Mouse (Mus musculus): ENCODE data around the gene Slc39a1. TPM values are rescaled to one million over a fixed set of nuclear protein-coding genes. Genes with fewer than 3 reads are reported as not detected.
A peak's percentile ranks its signal among the peaks of the same experiment; 100 is the strongest.

Slc39a1 gene
- 57.0 and 60.9 TPM in 2 replicates for polyA plus RNA-seq (2015; fragmentation: Nextera tagmentation; extraction: Ambion mirVana)

GRCm38 (mm10) chr3:90247960-90248745 is at the start of gene Slc39a1:
Slc39a1 (plus strand) TSS chr3:90248172.
- peak; percentile 96 for ATAC-seq
- H3K4me3 ChIP-seq (replicated peaks), result peak within 1 kb of the TSS; percentile 70
- peaks cover 26% of the 10 kb centered on the region for H3K4me1 ChIP-seq (replicated peaks)
- H3K9ac ChIP-seq (replicated peaks), result peak within 1 kb of the TSS; percentile 84
- H3K27ac ChIP-seq, result peak within 1 kb of the TSS; percentile 89
- under 1% methylated on average over 44 of the region's 44 CpGs for WGBS
- H3K4me2 ChIP-seq (replicated peaks), result peak within 1 kb of the TSS; percentile 86
- H3K9me3 ChIP-seq, result no peaks in the 10 kb centered on the region
- H3K27me3 ChIP-seq, result no peaks in the 10 kb centered on the region
- H3K36me3 ChIP-seq, result peaks cover 14% of the 10 kb centered on the region

DNA sequence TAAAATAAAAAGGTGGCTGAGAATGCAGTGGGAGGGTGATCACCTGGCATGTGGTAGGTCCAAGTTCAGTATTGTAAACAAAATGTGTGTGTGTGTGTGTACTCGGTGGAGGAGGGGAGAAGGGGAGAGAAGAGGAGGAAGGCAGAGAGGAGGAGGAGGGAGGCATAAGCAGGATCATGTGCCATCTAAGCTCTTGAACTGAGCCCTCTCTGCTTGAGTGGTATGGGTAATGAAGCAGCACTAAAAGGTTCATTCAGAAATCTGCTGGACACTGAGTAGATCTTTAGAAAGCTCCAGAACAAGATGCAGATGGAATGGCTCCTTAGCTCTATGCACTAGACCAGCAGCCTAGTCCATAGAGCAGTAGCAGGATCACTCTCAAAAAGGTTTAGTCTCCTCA is 45.1 kb upstream of the Slc39a1 start:
- Histone ChIP-seq H3K4me2 (replicated peaks) (no peak overlapping the region), H3K4me1 (replicated peaks) (no peaks in the 10 kb centered on the region), H3K9ac (replicated peaks) (no peak overlapping the region), H3K27ac (no peak overlapping the region), H3K4me3 (replicated peaks) (no peak overlapping the region), H3K36me3 (peaks cover 17% of the 10 kb centered on the region), H3K27me3 (no peaks in the 10 kb centered on the region), H3K9me3 (no peaks in the 10 kb centered on the region; the same call in 1 of the 2 replicates)
- WGBS, result 69% methylated on average over 1 of the region's 1 CpGs
- no peak for ATAC-seq

- Histone ChIP-seq H3K4me1 (replicated peaks) (no peaks in the 10 kb centered on the region), H3K9me3 (no peaks in the 10 kb centered on the region; the same call in 1 of the 2 replicates), H3K27ac (no peak overlapping the region), H3K36me3 (peaks cover 24% of the 10 kb centered on the region), H3K4me2 (replicated peaks) (no peak overlapping the region), H3K9ac (replicated peaks) (no peak overlapping the region), H3K27me3 (no peaks in the 10 kb centered on the region), H3K4me3 (replicated peaks) (no peak overlapping the region)
- ATAC-seq, result no peak
- WGBS, result 83% methylated on average over 5 of the region's 5 CpGs
Observed at GRCm38 (mm10) chr3:90203619-90204018, 44.4 kb upstream of the Slc39a1 start.

- Histone ChIP-seq H3K4me1 (replicated peaks) (no peaks in the 10 kb centered on the region), H3K27ac (no peak overlapping the region), H3K27me3 (no peaks in the 10 kb centered on the region), H3K4me3 (replicated peaks) (no peak overlapping the region), H3K36me3 (peaks cover 32% of the 10 kb centered on the region), H3K9ac (replicated peaks) (no peak overlapping the region), H3K4me2 (replicated peaks) (no peak overlapping the region), H3K9me3 (no peaks in the 10 kb centered on the region; the same call in 1 of the 2 replicates)
- 96% methylated on average over 2 of the region's 2 CpGs for WGBS
- no peak for ATAC-seq
Observed at GRCm38 (mm10) chr3:90204582-90204981, 43.4 kb upstream of the Slc39a1 start.

- WGBS, result 89% methylated on average over 2 of the region's 2 CpGs
- H3K4me1 ChIP-seq (replicated peaks), result peaks cover 25% of the 10 kb centered on the region
- H3K4me2 ChIP-seq (replicated peaks), result no peak overlapping the region
- H3K9ac ChIP-seq (replicated peaks), result 0 out of 2 replicates have a peak overlapping the region, but pooled peaks have one; percentile 19
- no peaks in the 10 kb centered on the region for H3K27me3 ChIP-seq
- H3K4me3 ChIP-seq (replicated peaks), result no peak overlapping the region
- H3K27ac ChIP-seq, result no peak overlapping the region
- ATAC-seq, result no peak
- H3K9me3 ChIP-seq, result no peaks in the 10 kb centered on the region
- H3K36me3 ChIP-seq, result peaks cover 58% of the 10 kb centered on the region
Observed at GRCm38 (mm10) chr3:90208662-90209061, 39.3 kb upstream of the Slc39a1 start.

- no peak overlapping the region for H3K27ac ChIP-seq
- H3K36me3 ChIP-seq, result peaks cover 58% of the 10 kb centered on the region
- no peaks in the 10 kb centered on the region for H3K27me3 ChIP-seq
- no peak overlapping the region for H3K4me2 ChIP-seq (replicated peaks)
- no peak overlapping the region for H3K4me3 ChIP-seq (replicated peaks)
- ATAC-seq, result no peak
- WGBS, result 92% methylated on average over 5 of the region's 5 CpGs
- peaks cover 33% of the 10 kb centered on the region for H3K4me1 ChIP-seq (replicated peaks)
- no peak overlapping the region for H3K9ac ChIP-seq (replicated peaks)
- H3K9me3 ChIP-seq, result no peaks in the 10 kb centered on the region
Observed at GRCm38 (mm10) chr3:90209908-90210566, 37.9 kb upstream of the Slc39a1 start.

DNA sequence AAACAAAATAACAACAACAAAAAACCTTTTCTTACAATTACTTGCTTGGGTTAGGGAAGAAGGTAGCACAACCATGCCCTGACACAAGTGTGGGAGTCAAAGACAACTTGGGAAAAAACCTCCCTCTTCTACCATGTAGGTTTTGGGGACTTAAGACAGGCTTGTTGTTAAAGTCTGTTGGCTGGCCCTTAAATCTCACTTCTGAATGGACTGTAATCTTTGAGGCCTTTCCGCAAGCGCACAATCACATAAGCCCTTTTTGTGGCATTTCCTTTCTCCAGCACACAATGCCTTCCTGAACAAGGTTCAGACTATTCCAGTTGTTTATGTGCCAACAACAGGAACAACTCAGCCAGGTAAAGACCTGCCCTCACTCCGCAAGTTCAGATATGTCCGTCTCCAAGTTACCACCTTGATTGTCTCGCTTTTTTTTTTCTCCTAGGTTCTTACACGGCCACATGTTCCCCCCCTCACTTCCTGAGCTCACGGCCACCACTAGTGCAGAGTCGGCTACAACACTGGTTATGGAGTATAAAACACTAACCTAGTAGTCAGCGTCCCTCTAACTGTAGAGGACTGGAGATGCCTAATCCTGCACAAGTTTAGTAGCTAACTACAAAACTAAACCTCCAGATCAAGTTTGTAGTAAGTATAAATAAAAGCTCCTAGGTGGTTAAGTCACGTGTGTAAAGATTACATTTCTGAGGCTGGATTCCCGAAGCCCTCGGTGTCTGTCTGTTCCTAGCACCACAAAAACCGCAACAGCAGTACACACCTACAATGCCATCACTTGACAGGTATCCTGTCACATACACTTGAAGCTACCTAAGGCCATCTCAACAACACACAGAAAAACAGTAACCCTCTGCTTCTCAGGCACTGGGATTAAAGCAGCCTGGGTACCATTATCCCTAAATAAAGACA is 36.2 kb upstream of the Slc39a1 start:
- Histone ChIP-seq H3K27ac (no peak overlapping the region), H3K36me3 (peaks cover 51% of the 10 kb centered on the region), H3K27me3 (no peaks in the 10 kb centered on the region), H3K9ac (replicated peaks) (peak overlapping the region; percentile 88), H3K4me1 (replicated peaks) (peaks cover 33% of the 10 kb centered on the region), H3K4me2 (replicated peaks) (peak overlapping the region; percentile 89), H3K4me3 (replicated peaks) (peak overlapping the region; percentile 84), H3K9me3 (no peaks in the 10 kb centered on the region)
- no peak for ATAC-seq
- WGBS, result 89% methylated on average over 13 of the region's 13 CpGs

- ATAC-seq, result no peak
- peaks cover 43% of the 10 kb centered on the region for H3K36me3 ChIP-seq
- 18% methylated on average over 5 of the region's 5 CpGs for WGBS
- peaks cover 33% of the 10 kb centered on the region for H3K4me1 ChIP-seq (replicated peaks)
- H3K27me3 ChIP-seq, result no peaks in the 10 kb centered on the region
- peak overlapping the region; percentile 89 for H3K4me2 ChIP-seq (replicated peaks)
- H3K9ac ChIP-seq (replicated peaks), result peak overlapping the region; percentile 88
- no peaks in the 10 kb centered on the region for H3K9me3 ChIP-seq
- no peak overlapping the region; the same call in none of the 2 replicates for H3K27ac ChIP-seq
- peak overlapping the region; percentile 84 for H3K4me3 ChIP-seq (replicated peaks)
Observed at GRCm38 (mm10) chr3:90212723-90213122, 35.2 kb upstream of the Slc39a1 start.

DNA sequence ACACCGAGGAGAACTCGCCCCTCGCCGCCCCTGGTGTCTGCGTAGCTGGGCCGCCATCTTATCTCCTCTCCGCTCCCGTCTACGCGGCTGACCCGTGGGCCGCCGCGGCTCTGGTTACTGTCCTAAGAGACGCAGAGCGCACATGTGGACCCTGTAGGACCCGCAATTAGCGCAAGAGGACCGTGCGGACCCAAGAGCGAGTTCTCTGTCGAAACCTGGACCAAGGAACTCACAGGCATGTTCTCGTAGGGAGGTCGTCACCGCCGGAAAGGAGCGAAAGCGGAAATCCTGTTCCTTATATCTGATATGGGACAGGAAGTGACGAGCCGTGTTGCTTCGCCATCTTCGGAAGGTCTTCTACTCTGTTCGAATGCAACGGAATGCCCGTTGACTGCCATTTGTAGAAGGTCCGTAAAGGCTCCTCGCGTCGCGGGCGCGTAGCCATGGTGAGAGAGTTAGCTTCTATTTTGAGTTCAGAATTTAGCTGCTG is 34.5 kb upstream of the Slc39a1 start, which contains the start of the genes Rps27 and Rab13:
Gene Rps27 (minus strand): TSS at position 275 of the 490 bp plus-strand sequence.
Gene Rab13 (plus strand): TSS at position 319 of the 490 bp plus-strand sequence.
- H3K36me3 ChIP-seq, result peaks cover 36% of the 10 kb centered on the region
- under 1% methylated on average over 42 of the region's 42 CpGs for WGBS
- peaks cover 33% of the 10 kb centered on the region for H3K4me1 ChIP-seq (replicated peaks)
- peak; percentile 97 for ATAC-seq
- H3K27me3 ChIP-seq, result no peaks in the 10 kb centered on the region
- peak within 1 kb of the TSS; percentile 88 for H3K9ac ChIP-seq (replicated peaks)
- H3K4me3 ChIP-seq (replicated peaks), result peak within 1 kb of the TSS; percentile 84
- H3K4me2 ChIP-seq (replicated peaks), result peak within 1 kb of the TSS; percentile 89
- no peaks in the 10 kb centered on the region for H3K9me3 ChIP-seq
- H3K27ac ChIP-seq, result peak within 1 kb of the TSS; percentile 87

DNA sequence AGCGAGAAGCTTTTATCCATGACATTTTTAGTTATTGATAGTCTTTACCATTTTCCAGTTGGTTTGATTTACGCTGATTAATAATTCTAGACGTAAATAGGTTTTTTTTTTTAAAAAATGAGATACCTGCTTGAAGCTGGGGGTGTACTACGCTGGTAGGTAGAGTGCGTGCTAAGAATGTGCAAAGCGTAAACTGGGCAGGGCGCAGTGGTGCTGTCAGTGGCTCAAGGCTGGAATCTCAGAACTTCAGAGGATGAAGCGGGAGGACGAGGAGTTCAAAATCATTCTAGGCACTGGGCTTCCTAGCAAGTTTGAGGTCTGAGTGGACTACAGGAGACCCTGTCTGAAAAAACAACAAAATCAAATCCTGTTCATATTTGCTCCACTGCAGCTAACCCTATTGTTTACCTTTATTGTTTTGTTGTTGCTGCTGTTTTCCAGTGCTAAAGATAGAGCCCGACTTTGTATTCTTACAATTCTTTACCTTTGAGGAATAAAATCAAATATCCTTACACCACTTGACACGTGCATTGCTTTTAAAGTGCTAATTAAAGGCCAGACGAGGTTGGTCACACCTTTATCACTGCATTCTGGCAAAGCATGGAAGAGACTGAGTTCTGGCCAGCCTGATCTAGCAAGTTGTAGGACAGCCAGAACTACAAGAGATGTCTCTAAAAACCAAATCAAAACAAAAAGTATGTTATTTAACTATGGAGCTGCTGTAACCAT is 33.9 kb upstream of the Slc39a1 start:
- 11% methylated on average over 12 of the region's 12 CpGs for WGBS
- peak overlapping the region; percentile 55 for H3K27ac ChIP-seq
- H3K9me3 ChIP-seq, result no peaks in the 10 kb centered on the region

More for the DNA sequence above, 33.9 kb upstream of the Slc39a1 start:
- Histone ChIP-seq H3K36me3 (peaks cover 29% of the 10 kb centered on the region), H3K4me2 (replicated peaks) (peak overlapping the region; percentile 89), H3K4me1 (replicated peaks) (peaks cover 33% of the 10 kb centered on the region), H3K4me3 (replicated peaks) (peak overlapping the region; percentile 84), H3K9ac (replicated peaks) (peak overlapping the region; percentile 88), H3K27me3 (no peaks in the 10 kb centered on the region)
- ATAC-seq, result peak; percentile 75

Data from midbrain, embryonic 13.5 days (tissue).